Mouse (Mus musculus): ENCODE data around the gene Tceal6.
"Not testable (repeated sequence)": the region's sequence is repeated elsewhere in the genome, so short reads cannot be mapped to it uniquely, and the experiment has no call there.

Gene Tceal6

GRCm38 (mm10) chrX:135210436-135211221 is at the start of gene Tceal6:
TSS of gene Tceal6 (minus strand) at chrX:135210687.
- no peak for DNase-seq

- not testable (repeated sequence) for DNase-seq
Measured at GRCm38 (mm10) chrX:135209773-135210435, 583 bp downstream of the Tceal6 start.

GRCm38 (mm10) chrX:135189924-135190323 is 20.6 kb downstream of the Tceal6 start:
- DNase-seq = not testable (repeated sequence)

GRCm38 (mm10) chrX:135188661-135189060 is 21.8 kb downstream of the Tceal6 start:
- DNase-seq = not testable (repeated sequence)

GRCm38 (mm10) chrX:135177532-135177931 is 33.0 kb downstream of the Tceal6 start, which contains the start of gene Gm15023:
TSS of gene Gm15023 (minus strand) at chrX:135177632.
- DNase-seq = not testable (repeated sequence)
